Mouse (Mus musculus) G1E (cell line): ENCODE measurements around the gene Pgm5.

ENCODE experiments used
- CTCF ChIP-seq: IDR thresholded peaks from 2 replicates; pipeline ENCODE4 v1.5.1; 2012; ENCODE audit warnings: low read depth, low read length, inconsistent platforms, mixed read lengths
- GATA1 ChIP-seq: IDR thresholded peaks from 2 replicates; pipeline ENCODE4 v1.6.1; 2012; ENCODE audit warnings: borderline replicate concordance, low read length, inconsistent platforms, mixed read lengths
- GATA2 ChIP-seq: IDR thresholded peaks from 2 replicates; pipeline ENCODE4 v1.6.1; 2012; ENCODE audit warnings: low read depth, low read length, inconsistent platforms, borderline replicate concordance
- POLR2AphosphoS5 ChIP-seq: IDR thresholded peaks from 2 replicates; pipeline ENCODE4 v1.6.1; 2012; ENCODE audit warnings: low read depth, low read length, inconsistent platforms; ENCODE audit not compliant: insufficient replicate concordance

DNA sequence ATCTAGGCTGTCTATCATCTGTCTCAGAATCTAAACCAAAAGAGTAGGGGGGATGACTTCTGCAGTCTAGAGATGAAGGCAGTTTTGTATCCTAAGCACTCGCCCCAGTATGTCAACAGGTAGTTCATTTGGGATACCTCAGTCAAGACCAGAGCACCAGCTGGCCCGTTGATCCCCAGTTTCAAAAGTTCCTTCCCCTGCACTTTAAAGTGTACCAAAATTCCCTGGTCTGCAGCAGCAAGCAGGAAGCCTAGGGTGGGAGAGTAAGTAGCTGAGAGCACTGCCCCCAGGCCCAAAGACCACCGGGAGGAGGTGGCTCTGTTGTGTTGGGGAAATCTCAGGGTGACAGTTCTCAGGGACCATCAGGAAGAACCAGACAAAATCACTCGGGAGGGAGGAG is 34.9 kb upstream of the Pgm5 start:
- TF ChIP-seq CTCF (no peak), GATA2 (no peak), GATA1 (no peak), POLR2AphosphoS5 (no peak)
